Mouse (Mus musculus) forebrain, embryonic 12.5 days (tissue): ENCODE data around the gene 4930426L09Rik. TPM values are rescaled to one million over a fixed set of nuclear protein-coding genes. Genes with fewer than 3 reads are reported as not detected.

Source experiments
- ATAC-seq: fragments of 200-750 bp; cut with Nextera tagmentation; 2 replicates; pipeline ENCODE4 v1.8.0; 2017; ENCODE audit warnings: moderate TSS enrichment; ENCODE audit not compliant: low FRiP score
- H3K27ac ChIP-seq: fragments of 300-500 bp; sonication (generic); 2 replicates; pipeline ENCODE4 v1.5.1; 2016; ENCODE audit warnings: mild to moderate bottlenecking
- H3K27me3 ChIP-seq: fragments of 300-500 bp; sonication (generic); 2 replicates; pipeline ENCODE4 v1.6.1; 2016; ENCODE audit warnings: mild to moderate bottlenecking
- H3K36me3 ChIP-seq: fragments of 300-500 bp; sonication (generic); replicated peaks from 2 replicates; pipeline ENCODE4 v1.6.1; 2016; ENCODE audit warnings: mild to moderate bottlenecking
- H3K4me1 ChIP-seq: fragments of 300-500 bp; sonication (generic); 2 replicates; pipeline ENCODE4 v1.6.1; 2016
- H3K4me2 ChIP-seq: fragments of 300-500 bp; sonication (generic); 2 replicates; pipeline ENCODE4 v1.6.1; 2016; ENCODE audit warnings: mild to moderate bottlenecking, moderate library complexity
- H3K4me3 ChIP-seq: fragments of 300-500 bp; sonication (generic); replicated peaks from 2 replicates; pipeline ENCODE4 v1.5.1; 2016; ENCODE audit warnings: mild to moderate bottlenecking
- H3K9ac ChIP-seq: fragments of 300-500 bp; sonication (generic); 2 replicates; pipeline ENCODE4 v1.6.1; 2016; ENCODE audit warnings: mild to moderate bottlenecking
- H3K9me3 ChIP-seq: fragments of 300-500 bp; sonication (generic); 2 replicates; pipeline ENCODE4 v1.6.1; 2016
- WGBS: fragments of 180-500 bp; shearing (Covaris S2); methylation state at CpG from one replicate; pipeline ENCODE4 v1.1.7; 2016; 5-methylcytosine and 5-hydroxymethylcytosine counted together
- polyA plus RNA-seq: library from polyadenylated mRNA; unstranded; fragments of >200 nt; fragmentation: Nextera tagmentation; extraction: Ambion mirVana; gene quantifications from 2 replicates; pipeline ENCODE4 v1.2.1, GENCODE M21; 2016

Gene 4930426L09Rik
- polyA plus RNA-seq, result 0.36 and 0.47 TPM in 2 replicates

DNA sequence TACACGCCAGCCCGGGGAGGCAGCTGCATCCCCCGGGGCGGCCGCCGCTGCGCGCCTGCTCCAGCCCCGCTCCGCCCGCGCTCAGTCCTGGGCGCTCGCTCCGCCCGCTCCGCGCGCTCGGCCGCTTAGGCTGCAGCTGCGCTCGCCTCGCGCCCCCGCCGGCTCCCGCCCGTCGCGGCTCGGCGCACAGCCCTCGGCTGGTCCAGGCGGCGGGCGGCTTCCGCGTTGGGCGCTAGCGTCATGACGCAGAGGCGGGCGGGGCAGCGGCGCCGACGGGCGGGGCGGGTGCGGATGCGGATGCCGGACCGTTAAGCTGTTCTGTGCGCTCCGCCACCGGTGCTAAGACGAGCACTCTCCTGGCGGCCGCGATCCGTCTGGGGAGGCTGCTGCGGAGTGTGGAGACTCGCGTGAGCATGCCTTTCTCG lies at the start of gene 4930426L09Rik, which contains the start of gene Pip4k2a:
Gene 4930426L09Rik, plus strand, starts transcription at position 290 of the 425 bp plus-strand sequence.
Gene Pip4k2a, minus strand, starts transcription at position 73 of the 425 bp plus-strand sequence.
- Histone ChIP-seq H3K27me3 (peaks cover 18% of the 10 kb centered on the region; the same call in 1 of the 2 replicates), H3K4me3 (peak within 1 kb of the TSS; percentile 75), H3K36me3 (no peaks in the 10 kb centered on the region), H3K9me3 (no peaks in the 10 kb centered on the region), H3K4me1 (peaks cover 15% of the 10 kb centered on the region), H3K4me2 (peak within 1 kb of the TSS; percentile 94), H3K27ac (peak within 1 kb of the TSS; percentile 94), H3K9ac (peak within 1 kb of the TSS; percentile 79)
- under 1% methylated on average over 56 of the region's 66 CpGs for whole genome bisulfite sequencing
- ATAC-seq, result peak; percentile 97

DNA sequence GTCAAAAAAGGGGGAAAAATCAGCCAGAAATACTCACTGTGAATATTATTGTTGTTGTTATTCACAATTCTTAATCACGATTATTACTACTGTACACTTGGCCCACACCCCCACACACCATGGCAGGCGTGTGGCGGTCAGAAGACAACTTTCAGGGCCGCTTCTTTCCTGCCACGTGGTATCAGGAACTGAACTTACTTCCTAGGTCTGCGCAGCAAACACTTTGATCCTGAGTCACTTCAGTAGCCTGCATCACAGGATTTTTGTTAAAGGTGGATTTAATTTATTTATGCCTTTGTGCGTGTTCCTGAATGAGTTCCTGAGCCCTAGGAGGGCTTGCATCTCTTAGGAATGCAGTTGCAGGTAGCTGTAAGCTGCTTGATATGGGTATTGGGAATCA lies 49.4 kb upstream of the 4930426L09Rik start:
- Histone ChIP-seq H3K9me3 (no peaks in the 10 kb centered on the region), H3K4me1 (no peaks in the 10 kb centered on the region), H3K9ac (no peak overlapping the region), H3K4me3 (no peak overlapping the region), H3K27me3 (no peaks in the 10 kb centered on the region), H3K27ac (no peak overlapping the region), H3K36me3 (no peaks in the 10 kb centered on the region), H3K4me2 (no peak overlapping the region)
- WGBS, result 88% methylated on average over 7 of the region's 7 CpGs
- no peak for ATAC-seq

DNA sequence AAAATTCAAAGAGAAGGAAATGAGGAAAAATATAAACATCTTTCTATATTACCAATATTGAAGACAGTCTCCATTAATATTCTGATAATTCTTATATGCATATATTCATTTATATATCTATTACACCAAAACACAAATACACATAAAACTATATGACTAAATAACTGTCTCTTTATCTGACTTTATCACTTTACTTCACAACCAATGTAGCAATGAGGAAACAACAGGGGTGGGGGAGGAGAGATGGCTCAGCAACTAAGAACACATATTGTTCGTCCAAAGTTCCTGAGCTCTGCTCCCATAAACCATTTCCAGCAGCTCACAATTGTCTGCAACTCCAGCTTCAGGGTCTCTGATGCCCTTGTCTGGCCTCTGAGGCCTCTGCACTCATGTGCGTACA lies 47.4 kb upstream of the 4930426L09Rik start:
- 80% methylated on average over 2 of the region's 2 CpGs for WGBS
- Histone ChIP-seq H3K9ac (no peak overlapping the region), H3K9me3 (no peaks in the 10 kb centered on the region), H3K4me2 (no peak overlapping the region), H3K4me1 (peaks cover 5% of the 10 kb centered on the region; the same call in 1 of the 2 replicates), H3K4me3 (no peak overlapping the region), H3K36me3 (no peaks in the 10 kb centered on the region), H3K27me3 (no peaks in the 10 kb centered on the region), H3K27ac (no peak overlapping the region)
- ATAC-seq, result no peak

DNA sequence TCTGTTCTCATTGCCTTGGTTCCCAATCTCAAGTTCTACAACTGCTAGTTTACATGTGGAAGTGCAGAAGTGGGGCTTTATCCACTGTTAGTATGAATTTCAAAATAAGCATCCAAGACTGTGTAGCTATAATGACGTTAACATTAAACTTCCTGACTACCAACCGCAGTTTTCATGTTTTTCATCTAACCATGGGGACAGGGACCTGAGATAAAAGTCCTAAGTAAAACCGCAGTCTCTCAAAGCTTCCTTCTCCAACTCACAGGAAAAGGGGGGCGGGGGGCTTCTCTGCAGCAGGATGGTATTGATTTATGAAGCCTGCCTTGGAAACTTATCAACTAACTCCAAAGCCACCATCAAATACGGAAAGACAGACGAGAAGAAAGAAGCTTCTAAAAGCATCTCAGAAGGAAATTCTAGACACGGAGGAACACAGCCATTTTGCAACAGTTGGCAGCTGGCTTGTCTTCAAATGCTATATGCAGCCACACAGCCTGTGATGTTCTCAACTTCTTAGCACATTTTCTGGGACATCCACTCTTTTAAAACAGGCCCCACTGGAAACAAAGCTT lies 46.0 kb upstream of the 4930426L09Rik start:
- H3K27me3 ChIP-seq, result no peaks in the 10 kb centered on the region
- no peak overlapping the region for H3K27ac ChIP-seq
- WGBS, result 87% methylated on average over 7 of the region's 7 CpGs
- H3K9me3 ChIP-seq, result no peaks in the 10 kb centered on the region
- no peak overlapping the region for H3K4me2 ChIP-seq
- peaks cover 7% of the 10 kb centered on the region; the same call in 1 of the 2 replicates for H3K4me1 ChIP-seq
- no peak for ATAC-seq
- H3K4me3 ChIP-seq, result no peak overlapping the region
- no peak overlapping the region for H3K9ac ChIP-seq
- H3K36me3 ChIP-seq, result no peaks in the 10 kb centered on the region

DNA sequence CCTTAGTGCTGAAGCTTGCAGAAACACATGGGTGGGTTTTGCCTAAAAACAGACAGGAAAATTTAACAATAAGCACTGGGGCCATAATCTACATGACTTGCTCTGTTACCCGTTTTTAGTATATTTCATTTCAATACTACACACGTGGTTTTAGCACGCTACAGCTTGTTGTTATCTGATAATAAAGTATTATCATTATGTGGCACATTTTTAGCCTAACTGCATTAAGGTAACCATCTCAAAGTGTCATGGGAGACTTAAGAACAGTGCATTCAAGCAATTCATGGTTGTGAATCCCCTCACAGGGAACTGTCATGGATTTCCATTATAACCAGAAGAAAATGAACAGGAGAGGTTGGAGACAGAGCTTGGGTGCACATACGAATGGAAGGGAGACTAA lies 43.7 kb upstream of the 4930426L09Rik start:
- no peak overlapping the region for H3K9ac ChIP-seq
- H3K27ac ChIP-seq, result no peak overlapping the region
- no peak for ATAC-seq
- H3K4me3 ChIP-seq, result no peak overlapping the region
- no peaks in the 10 kb centered on the region for H3K9me3 ChIP-seq
- no peaks in the 10 kb centered on the region for H3K36me3 ChIP-seq
- 88% methylated on average over 4 of the region's 4 CpGs for WGBS
- no peaks in the 10 kb centered on the region for H3K27me3 ChIP-seq
- H3K4me1 ChIP-seq, result peaks cover 7% of the 10 kb centered on the region; the same call in 1 of the 2 replicates
- no peak overlapping the region for H3K4me2 ChIP-seq

DNA sequence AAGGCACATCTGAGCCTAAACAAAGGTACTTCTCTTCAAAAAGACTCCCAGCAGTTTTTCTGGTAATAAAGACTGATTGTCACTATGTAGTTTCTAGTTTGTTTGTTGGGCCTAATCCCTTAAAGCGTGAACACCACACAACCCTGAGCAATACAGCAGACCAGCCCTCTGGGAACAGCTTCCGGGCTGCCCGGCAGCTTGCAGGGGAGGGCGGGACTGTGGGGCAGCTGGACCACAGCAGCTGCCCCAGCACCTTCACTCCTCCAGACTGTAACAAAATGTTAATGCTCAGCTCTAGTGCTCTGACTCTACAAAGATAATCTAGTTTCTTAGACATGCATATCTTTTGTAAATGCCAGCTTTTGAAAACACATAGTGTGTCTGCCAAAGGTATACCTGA lies 43.1 kb upstream of the 4930426L09Rik start:
- H3K36me3 ChIP-seq, result no peaks in the 10 kb centered on the region
- H3K27me3 ChIP-seq, result no peaks in the 10 kb centered on the region
- ATAC-seq, result no peak
- H3K4me2 ChIP-seq, result no peak overlapping the region
- 32% methylated on average over 4 of the region's 4 CpGs for WGBS
- no peak overlapping the region for H3K27ac ChIP-seq
- H3K4me1 ChIP-seq, result peaks cover 7% of the 10 kb centered on the region; the same call in 1 of the 2 replicates
- H3K9ac ChIP-seq, result no peak overlapping the region
- no peaks in the 10 kb centered on the region for H3K9me3 ChIP-seq
- no peak overlapping the region for H3K4me3 ChIP-seq

DNA sequence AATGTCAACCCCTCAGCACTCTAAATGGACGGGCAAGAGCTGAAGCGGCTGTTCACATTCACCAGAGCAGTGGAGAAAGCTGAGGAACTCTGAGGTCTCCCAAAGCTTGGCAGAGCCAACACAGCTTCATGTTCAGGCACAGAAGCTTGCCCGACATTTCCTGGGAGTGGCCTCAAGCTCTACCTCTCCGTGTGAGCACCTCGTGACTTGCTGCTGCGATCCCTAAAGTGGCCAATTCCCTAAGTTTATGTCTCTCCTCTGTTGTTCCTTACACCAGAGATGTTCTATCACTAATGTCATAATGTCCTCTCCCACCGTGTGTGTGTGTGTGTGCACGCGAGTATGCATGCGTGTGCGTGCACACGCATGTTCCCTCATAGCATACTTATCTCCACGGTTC lies 42.5 kb upstream of the 4930426L09Rik start:
- H3K9me3 ChIP-seq, result no peaks in the 10 kb centered on the region
- no peak overlapping the region for H3K9ac ChIP-seq
- 93% methylated on average over 13 of the region's 13 CpGs for WGBS
- H3K27me3 ChIP-seq, result no peaks in the 10 kb centered on the region
- H3K4me3 ChIP-seq, result no peak overlapping the region
- H3K36me3 ChIP-seq, result no peaks in the 10 kb centered on the region
- no peak overlapping the region for H3K4me2 ChIP-seq
- ATAC-seq, result no peak
- H3K4me1 ChIP-seq, result peaks cover 13% of the 10 kb centered on the region; the same call in 1 of the 2 replicates
- no peak overlapping the region for H3K27ac ChIP-seq

DNA sequence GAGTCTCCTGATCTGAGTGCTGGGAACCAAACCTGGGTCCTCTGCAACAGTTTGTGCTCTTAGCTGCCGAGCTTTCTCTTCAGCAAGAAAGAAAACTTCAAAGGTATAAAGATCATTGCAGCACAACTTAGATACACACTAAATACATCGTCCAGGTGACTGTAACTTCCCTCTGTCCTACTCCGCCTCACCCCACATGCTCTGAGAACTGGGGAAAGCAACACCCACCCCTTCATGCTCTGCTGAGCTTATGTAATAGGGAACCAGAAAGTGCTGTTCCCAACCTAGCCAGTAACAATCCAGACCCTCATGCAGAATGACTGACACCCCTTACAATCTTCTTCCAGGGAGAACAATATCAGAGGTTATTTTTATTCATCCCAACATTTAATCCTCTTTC lies 41.7 kb upstream of the 4930426L09Rik start:
- H3K27ac ChIP-seq, result no peak overlapping the region
- no peaks in the 10 kb centered on the region for H3K27me3 ChIP-seq
- ATAC-seq, result no peak
- no peak overlapping the region for H3K9ac ChIP-seq
- H3K4me2 ChIP-seq, result no peak overlapping the region
- WGBS, result 73% methylated on average over 3 of the region's 3 CpGs
- H3K36me3 ChIP-seq, result no peaks in the 10 kb centered on the region
- no peaks in the 10 kb centered on the region for H3K9me3 ChIP-seq
- no peak overlapping the region for H3K4me3 ChIP-seq
- H3K4me1 ChIP-seq, result peaks cover 14% of the 10 kb centered on the region; the same call in 1 of the 2 replicates

DNA sequence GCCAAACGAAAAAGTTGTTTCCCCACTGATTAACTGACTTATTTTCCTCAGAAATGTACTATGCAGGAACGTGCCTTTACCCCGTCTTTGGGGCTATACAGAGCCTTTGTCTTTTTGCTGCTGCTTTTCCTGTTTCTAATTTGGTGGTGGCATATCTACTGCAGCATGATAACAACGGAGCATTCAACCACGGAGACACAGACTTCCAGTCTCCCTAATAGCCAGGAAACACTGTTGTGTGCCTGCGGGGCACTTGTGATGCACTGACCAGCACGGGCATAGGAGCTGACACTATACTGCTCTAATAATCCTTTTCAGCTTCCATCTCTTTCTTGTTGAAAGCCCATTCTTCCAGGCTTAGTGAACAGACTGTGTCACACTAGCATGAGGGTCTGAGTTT lies 41.2 kb upstream of the 4930426L09Rik start:
- no peaks in the 10 kb centered on the region for H3K36me3 ChIP-seq
- H3K4me3 ChIP-seq, result no peak overlapping the region
- no peak for ATAC-seq
- H3K9ac ChIP-seq, result no peak overlapping the region
- no peaks in the 10 kb centered on the region for H3K27me3 ChIP-seq
- H3K9me3 ChIP-seq, result no peaks in the 10 kb centered on the region
- WGBS, result 46% methylated on average over 7 of the region's 7 CpGs
- no peak overlapping the region for H3K4me2 ChIP-seq
- no peak overlapping the region for H3K27ac ChIP-seq
- peaks cover 14% of the 10 kb centered on the region; the same call in 1 of the 2 replicates for H3K4me1 ChIP-seq

DNA sequence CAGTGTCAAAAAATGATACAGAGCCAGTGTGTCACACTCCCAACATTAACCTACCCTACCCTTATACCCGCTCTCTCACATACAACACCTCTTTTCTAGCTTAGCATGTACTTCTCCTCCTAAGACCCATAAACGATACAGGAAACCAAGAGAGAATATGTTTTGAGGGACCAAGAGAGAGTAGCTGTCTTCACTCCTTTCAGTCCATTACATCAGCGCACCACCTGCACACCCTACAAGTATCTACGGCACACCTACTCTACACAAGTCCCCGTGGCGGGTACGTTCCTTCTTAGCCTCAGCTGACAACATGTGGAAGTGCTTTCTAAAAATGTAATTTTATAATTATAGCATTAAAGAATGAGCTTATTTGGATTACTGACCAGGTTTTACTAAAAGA lies 40.7 kb upstream of the 4930426L09Rik start:
- 93% methylated on average over 7 of the region's 7 CpGs for WGBS
- H3K4me2 ChIP-seq, result no peak overlapping the region
- H3K9me3 ChIP-seq, result no peaks in the 10 kb centered on the region
- no peak overlapping the region for H3K27ac ChIP-seq
- no peak overlapping the region for H3K4me3 ChIP-seq
- no peak for ATAC-seq
- no peaks in the 10 kb centered on the region for H3K36me3 ChIP-seq
- no peaks in the 10 kb centered on the region for H3K27me3 ChIP-seq
- peaks cover 14% of the 10 kb centered on the region; the same call in 1 of the 2 replicates for H3K4me1 ChIP-seq
- no peak overlapping the region for H3K9ac ChIP-seq

DNA sequence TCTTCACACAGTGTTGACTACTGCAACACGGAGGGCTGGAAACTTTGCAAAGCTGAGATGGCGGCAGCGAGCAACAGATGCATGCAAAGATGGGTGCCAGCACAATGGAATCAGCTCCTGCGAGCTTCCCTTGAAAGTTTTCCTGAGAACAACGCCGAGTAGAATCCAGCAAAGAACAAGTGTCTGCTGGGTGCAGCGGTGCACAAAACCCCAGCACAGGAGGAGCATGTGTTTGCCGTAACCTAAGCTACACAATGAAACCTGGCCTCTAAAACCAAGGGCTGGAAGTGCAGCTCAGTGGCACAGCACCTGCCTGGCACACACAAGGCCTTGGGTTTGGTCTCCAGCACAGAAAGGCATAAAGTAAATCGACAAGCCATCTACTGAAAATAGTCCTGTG lies 40.1 kb upstream of the 4930426L09Rik start:
- no peaks in the 10 kb centered on the region for H3K36me3 ChIP-seq
- H3K4me2 ChIP-seq, result no peak overlapping the region
- WGBS, result 85% methylated on average over 9 of the region's 9 CpGs
- no peak overlapping the region for H3K9ac ChIP-seq
- H3K27ac ChIP-seq, result no peak overlapping the region
- H3K27me3 ChIP-seq, result no peaks in the 10 kb centered on the region
- no peaks in the 10 kb centered on the region for H3K9me3 ChIP-seq
- no peak overlapping the region for H3K4me3 ChIP-seq
- ATAC-seq, result no peak
- peaks cover 14% of the 10 kb centered on the region; the same call in 1 of the 2 replicates for H3K4me1 ChIP-seq

DNA sequence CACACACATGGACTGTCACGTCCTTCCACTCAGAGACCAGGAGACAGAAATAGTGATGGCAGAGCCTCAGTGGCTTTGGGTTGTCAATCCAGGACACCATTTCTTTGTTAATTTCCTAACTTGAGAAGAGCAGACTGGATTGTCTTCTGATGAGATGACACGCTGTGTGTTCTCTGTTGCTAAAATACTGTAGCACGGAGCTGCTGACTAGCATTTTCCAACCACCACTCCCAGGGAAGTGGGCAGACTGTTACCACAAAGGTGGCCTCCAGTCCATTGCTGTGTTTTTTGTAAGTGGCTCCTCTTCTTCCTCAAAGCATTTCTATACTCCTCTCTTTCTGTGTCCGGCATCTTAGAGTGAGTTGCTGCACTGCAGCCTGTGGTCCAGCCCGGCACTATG lies 39.6 kb upstream of the 4930426L09Rik start:
- no peak for ATAC-seq
- 96% methylated on average over 5 of the region's 5 CpGs for WGBS

DNA sequence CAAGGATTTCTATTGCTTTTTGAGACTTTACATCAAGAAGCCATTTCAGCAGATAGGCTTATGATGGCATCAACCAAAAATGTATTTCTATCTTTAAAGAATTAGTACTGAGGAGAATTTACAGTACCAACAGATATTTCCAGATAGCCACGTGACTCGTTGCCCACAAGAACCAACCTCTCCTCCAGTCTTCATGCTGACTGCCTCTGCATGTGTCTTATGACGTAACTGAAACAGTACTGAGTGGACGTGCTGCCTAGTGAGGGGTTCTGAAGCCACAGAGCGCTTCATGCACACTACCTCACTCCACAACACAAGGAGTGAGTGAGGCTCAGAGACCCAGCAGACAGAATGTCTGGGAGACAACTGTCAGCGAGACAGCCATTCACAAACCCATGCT lies 39.1 kb upstream of the 4930426L09Rik start:
- Histone ChIP-seq H3K9ac (no peak overlapping the region), H3K4me2 (no peak overlapping the region)
- ATAC-seq, result no peak

More for the DNA sequence above, 39.6 kb upstream of the 4930426L09Rik start:
- Histone ChIP-seq H3K4me3 (no peak overlapping the region), H3K4me1 (peaks cover 14% of the 10 kb centered on the region; the same call in 1 of the 2 replicates), H3K4me2 (no peak overlapping the region), H3K9me3 (no peaks in the 10 kb centered on the region), H3K9ac (no peak overlapping the region), H3K27me3 (no peaks in the 10 kb centered on the region; the same call in 1 of the 2 replicates), H3K36me3 (no peaks in the 10 kb centered on the region), H3K27ac (no peak overlapping the region)

More for the DNA sequence above, 39.1 kb upstream of the 4930426L09Rik start:
- Histone ChIP-seq H3K27me3 (no peaks in the 10 kb centered on the region; the same call in 1 of the 2 replicates), H3K9me3 (no peaks in the 10 kb centered on the region), H3K4me1 (peaks cover 14% of the 10 kb centered on the region; the same call in 1 of the 2 replicates), H3K27ac (no peak overlapping the region), H3K36me3 (no peaks in the 10 kb centered on the region), H3K4me3 (no peak overlapping the region)
- WGBS, result 92% methylated on average over 6 of the region's 6 CpGs
